Mouse (Mus musculus) MEL-GATA-1-ER (cell line): ENCODE measurements around the gene Unk.

Experiments
- DNase-seq: peaks from one replicate; pipeline ENCODE4 v3.0.0-alpha.2; 2012; ENCODE audit warnings: low read depth; ENCODE audit errors: extremely low read depth

Unk gene

DNA sequence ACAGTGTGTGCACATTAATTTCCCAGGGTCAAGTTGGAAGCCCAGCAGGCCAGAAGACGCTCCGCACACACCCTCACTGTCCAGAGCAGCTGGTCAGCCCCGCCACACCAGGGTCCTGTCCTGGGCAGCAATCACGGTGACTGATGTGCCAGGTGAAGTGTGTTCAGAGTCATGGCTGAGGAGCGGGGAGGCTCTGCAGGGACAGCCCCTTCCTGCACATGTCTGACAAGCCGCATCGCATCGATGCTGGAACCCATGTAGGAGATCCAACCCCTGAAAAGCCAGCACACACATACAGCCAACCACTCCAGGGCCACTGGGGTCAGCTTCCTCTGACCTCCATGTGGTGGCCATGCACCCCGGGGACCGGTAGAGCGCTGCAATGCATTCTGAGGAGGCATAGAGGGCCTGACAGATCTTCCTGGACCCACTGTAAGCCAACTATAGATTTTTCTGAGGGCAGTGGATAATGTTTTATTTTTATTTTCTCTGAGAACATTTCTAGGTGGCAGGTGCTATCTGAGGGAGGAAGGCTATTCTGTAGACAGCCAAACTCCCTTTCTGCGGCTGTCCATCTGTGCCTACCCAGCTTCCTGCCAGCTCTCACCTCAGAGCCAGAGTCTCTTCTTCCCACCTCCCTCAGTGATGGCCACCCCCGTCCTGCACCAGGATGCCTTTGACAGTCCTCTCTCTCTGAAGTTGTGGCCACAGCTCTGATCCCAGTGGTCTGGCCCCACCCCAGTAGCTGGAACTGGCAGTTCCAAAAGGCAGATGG, 31.7 kb downstream of the Unk start:
- no peak for DNase-seq

DNA sequence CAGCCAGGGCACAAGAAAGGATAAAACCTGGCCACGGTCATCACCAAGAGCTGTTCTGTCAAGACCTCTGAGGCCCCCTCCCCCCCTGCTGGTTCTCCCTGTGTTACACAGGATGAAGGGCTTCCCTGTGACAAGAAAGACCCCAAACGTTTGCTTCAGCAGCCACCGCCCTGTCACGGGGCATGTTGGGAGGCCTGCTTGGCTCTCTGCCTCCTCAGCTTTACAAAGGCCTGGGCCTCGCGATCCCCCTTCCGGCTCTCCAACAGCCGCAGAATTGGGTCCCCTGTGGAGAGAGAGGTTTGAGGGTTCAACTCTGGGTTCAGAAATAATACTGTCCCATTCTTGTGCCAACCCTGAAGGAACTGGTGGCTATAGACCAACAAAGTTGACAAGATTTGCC, 32.4 kb downstream of the Unk start:
- DNase-seq = no peak

DNA sequence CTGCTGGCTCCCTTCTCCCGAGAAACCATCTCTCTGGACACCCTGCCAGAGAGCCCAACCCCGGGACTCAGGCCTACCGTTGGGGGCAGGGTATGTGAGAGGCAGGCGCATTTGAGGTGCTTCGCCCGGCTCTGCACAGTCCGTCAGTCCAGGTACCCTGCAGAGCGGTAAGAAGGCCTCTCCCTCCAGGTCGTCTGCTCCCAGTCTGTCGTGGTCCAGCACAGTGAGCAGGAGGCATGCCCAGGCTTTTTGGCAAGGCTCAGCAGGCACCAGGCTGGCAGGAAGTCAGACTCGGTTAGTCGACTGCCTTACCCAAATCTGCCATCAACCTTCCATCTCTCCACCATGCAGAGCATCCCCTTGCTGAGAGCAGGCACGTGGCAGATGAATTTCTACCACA, 33.4 kb downstream of the Unk start:
- no peak for DNase-seq

DNA sequence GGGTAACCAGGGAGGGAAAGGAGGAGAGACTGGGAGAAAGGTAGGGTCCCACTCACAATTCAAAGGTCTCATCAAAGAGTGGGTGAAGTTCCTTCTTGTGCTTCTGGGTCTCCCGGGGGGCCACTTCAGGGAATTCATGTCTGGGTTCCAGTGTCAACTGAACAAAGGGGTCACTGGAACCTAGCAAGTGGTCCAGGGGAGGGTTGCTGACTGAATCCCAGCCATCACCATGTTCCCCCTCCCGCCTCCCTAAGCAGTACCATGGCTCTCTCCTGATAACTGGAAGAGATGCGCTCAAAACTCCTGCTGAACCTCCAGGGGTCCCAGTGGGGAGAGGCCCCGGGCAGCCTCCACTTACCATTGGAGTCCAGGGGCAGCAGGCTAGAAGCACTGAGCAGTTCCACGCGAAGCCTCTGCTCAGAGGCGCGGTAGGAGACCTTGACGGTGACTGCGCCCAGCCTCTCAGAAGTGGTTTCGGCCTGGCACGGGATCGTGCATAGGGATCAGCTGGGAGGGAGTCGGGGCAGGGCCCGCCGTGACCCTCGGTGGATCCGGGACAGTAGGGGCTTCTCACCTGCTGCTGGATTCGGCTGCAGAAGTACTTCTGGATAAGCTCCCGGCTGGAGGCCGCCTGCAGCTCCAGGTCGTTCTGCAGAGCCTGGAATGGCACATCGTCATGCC, 34.2 kb downstream of the Unk start:
- DNase-seq = no peak

DNA sequence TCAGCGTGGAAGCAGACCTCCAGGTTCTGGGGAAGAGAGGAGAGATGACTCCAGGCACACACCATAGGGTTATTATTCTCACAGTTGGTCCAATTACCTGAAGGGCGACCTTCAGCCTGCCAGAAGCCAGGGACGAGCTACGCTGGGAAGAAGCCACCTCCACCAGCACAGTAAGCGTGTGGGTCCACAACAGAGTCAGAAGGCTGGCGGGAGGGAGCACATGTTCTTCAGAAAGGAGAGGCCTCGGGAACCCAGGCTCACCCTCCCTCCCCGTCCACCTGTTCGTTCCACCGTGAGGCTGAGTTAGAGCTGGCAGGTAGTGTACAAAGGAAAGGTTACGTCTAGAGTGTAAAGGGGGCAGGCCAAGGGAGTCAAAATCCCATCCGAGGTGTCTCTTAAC, 35.2 kb downstream of the Unk start:
- DNase-seq = no peak

DNA sequence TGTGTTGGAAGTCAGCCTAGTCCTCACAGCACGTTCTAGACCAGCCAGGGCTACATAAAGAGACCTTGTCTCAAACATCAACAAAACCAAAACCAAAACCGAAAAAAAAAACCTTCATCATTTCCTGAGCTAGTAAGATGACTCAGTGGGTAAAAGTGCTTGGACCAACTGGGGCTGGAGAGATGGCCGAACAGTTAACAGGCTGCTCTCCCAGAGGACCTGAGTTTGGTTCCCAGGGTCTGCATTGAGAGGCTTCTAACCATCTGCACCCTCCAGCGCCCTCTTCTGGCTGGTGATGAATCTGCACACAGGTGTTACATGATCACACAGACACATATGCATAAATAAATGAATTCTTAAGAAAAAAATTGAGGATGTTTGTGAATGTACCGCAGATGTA, 41.4 kb downstream of the Unk start:
- DNase-seq = no peak

DNA sequence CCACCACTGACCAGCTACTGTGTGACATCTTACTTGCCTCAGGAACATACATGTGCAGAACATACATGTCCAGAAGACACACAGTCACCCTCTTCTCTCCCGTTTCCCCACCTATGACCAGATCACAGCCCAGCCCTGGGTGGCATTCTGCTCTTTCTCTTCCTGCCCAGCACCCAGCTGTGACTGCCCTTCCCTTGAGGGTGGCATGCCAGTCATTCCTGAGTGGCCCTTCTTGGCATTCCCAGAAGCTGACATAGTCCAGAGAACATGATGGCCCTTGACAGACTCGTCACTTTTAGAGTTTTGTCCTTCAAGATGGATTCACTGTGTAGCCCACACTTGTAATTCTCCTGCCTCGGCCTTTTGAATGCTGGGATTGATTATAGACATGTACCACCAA, 42.5 kb downstream of the Unk start:
- no peak for DNase-seq

DNA sequence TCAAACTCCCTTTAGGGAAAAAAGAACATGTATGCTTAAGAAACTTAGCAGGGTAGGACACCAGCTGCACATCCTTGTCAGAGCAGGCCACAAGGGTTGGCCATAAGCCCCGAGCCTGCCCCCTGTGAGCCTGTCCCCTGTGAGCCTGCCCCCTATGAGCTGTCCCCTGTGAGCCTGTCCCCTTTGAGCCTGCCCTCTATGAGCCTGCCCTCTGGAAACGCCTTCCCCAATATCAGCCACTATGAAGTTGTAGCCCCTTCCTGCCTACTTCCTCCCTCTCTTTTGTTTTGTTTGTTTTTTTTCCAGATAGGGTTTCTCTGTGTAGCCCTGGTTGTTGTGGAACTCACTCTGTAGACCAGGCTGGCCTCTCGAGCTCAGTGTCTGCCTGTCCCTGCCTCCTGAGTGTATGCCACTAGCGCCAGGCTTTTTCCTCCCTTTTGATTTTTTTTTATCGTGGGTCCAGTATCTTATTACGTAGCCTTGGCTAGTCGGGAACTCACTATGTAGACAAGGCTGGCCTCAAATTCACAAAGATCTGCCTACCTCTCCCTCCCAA, 44.4 kb downstream of the Unk start:
- no peak for DNase-seq

DNA sequence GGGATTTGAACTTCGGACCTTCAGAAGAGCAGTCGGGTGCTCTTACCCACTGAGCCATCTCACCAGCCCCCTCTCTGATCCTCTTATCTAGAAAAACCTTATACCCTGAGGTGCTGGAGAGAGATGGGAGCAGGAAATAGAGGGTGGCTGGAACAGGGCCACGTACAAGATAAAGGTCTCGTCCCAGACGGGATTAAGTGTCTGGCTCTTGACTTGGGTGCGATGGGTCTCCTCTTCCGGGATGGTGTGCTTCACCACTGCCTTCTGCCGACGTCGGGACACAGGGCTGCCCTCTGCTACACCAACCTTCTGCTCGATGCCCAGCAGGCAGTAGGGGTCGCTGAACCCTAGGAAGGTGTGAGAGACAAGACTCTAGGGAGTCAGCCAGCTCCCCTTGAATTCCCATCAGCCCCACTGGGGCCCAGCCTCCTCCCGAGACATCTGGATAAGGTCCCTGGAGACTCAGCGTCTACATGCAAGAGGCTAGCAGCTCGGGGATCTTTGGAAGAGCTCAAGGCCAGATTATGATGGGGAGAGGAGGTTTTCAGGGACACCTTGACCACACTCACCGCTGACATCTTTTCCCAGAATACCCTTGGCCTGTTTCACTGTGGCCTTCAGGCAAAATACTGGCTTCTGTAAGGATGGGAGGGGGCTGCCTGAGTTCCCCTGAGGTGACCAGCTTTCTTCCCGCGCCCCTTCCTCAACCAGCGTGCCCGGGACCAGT, 45.6 kb downstream of the Unk start:
- peak; percentile 95 for DNase-seq

DNA sequence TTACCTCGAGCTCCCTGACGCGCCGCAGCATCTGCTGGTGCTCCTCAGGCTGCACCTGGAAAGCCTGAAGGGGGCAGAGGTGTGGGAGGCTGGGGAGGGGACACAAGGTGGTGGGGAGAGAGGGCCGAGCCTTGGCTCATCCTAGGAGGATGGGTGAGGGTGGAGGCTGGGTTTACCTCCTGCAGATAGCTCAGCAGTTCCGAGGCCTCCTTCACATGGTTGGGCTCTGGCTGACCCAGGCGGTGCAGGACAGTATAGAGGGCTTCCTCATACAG, 46.1 kb downstream of the Unk start:
- no peak for DNase-seq

DNA sequence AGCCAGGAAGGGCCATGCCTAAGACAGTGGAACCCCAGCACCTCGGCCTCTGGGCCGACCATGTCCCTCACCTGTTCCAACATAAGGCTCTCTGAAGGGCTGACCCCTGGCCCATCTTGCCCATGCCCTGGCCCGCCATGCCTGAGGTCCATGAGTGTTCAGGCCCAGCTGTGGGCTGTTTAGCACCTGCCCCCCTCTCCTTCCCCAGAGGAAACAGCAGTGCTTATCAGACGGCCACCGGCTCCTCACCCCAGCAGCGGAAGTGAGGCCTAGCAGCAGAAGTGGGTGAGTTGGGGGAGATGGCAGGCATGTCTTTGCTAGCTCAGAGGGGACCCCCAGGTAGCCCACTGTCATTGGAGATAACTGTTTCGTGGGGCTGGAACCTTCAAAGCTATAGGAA, 46.7 kb downstream of the Unk start:
- DNase-seq = no peak

DNA sequence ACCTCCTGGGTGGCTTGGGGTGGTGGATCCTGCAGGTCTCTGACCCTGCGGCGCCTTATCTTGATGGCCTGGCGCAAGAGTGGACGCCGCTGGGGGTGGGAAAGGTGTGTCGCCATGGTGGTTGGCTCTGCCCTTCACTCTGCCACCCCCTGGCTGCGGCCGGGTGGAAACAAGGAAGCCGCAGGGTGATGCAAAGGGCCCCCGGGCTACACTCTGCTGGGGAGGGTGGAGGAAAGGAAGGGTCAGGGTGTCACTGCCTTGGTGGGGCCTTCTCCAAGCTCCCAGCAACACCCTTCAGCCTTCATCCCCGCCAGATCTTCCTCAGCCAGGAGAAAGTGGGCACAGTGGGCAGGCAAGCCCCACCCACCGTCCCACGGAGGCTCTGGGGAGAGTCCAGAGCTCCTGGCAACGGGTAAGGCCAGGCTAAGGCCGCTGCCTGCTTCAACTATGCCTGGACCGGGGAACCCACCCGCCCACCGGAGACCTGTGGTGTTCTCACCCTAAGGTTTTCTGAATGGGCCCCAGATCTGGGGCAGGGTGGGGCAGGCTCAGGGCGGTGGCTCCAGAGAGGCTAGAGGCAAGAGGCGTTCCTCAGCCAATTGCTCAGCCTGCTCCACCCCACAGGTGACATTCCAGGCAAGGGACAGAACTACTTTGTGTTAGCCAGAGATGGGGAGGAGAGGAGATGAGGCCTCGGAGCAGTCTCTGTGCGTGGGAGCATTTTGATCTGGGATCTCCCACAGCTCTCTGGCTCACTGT, 47.5 kb downstream of the Unk start, which contains the start of gene Unc13d:
Gene Unc13d (minus strand): TSS at position 516 of the 759 bp plus-strand sequence.
- DNase-seq = no peak

DNA sequence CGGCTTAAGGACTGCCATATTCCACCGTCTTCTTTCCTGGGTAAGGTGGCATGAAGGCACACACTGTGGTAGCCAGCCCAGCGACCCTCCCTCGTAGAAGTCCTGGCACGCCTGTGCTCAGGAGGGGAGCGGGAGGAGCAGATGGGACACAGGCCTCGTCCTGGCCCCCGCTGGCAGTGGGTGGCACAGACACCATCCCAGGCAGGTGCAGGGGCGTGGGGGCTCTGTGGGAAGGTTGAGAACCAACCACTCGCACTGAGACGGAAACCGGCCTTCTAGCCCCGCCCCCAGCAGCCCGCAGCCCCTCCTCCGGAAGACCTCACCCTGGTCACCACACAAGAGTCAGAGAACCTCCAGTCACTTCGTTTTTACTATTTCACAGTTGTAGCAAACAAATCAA, 48.1 kb downstream of the Unk start:
- no peak for DNase-seq

DNA sequence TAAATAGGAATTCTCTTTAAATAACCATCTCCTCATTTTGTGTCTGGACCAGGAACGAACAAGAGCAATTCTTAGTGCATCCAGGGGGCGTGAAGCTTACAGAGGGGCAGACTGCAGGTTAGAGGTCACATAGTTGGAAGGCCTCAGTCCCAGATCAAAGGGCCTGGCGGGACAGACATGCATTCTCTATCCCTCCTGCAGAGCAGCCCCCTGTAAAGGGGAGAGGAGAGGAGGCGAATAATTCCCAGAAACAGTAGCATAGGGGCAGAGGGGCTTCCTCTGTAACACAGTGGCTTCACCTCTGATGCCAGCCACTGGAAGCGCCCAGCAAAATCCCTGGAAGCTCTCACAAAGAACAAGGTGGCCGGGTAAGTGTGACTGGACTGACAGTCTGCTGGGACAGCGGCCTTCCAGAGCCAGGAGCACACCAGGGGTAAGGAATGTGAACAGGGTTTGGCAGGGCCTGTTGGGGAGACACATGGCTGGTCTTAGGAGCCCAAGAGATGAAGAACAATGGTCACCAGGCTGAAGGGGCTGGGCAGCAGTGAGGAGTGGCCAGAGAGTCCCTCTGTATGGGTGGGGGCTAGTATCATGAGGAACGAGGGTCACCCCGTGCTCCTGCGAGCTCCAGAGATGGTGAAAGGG, 48.7 kb downstream of the Unk start:
- DNase-seq = no peak

DNA sequence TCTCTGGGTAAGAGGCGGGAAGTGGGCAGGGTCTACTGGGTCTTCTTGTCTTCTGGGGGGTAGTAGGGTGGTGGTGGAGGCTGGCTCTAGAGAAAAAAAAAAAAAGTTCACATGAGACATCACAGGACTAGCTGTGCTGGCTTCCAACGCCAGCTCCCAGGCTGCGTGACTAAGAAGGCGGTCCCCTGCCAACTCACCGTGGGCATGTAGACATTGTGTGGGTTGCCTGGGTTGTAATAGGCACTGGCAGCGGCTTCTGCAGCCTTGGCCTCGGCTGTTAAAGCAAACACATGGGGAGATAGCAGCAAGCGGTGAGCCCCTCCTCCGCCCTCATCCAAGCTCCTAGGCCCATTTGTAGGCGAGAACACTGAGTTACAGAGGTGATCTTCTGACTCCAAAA, 49.4 kb downstream of the Unk start:
- DNase-seq = no peak

DNA sequence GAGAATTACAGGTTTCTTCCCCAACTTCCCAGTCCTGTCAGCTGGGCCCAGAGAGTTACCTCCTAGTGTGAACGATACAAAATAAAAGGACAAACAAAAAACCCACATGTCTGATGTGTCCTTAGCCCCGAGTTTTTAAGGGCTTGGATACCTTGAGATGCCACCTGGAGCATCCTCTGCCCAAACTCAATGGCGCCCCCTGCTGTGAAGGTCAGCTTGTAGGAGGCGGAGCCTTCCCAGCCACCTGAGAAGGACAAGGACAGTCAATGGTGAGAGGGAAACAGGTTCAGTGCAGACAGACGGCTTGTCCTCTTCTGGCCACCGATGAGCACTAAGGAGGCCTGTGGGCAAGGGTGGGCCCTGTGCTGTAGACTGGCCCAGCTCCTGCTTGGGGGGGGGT, 51.0 kb downstream of the Unk start:
- no peak for DNase-seq

DNA sequence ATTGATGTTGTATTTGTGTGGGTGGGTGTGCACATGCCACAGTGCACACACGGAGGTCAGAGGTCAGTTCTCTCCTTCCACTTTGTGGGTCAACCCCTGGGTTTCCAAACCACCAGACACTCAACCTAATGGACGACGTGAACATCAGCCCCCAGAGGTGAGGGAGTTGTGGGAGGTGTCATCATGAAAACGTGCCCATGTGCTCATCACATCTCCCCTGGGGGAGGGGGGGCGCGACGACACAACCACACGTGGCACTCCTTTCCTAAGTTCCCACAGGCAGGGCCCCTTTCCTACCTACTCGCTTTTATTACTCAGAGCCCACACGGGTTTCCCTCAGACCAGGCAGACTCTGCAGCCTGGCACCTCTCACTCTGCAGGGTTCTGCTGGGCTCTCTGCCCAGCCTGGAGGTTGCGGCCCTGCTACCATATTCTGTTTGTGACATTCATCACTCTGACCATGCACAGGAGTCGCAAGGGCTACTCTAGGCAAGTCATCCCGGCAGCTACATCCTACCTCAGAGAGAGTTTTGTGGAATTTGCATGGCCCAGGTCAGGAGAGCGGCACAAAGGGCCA, 53.1 kb downstream of the Unk start:
- DNase-seq = no peak

DNA sequence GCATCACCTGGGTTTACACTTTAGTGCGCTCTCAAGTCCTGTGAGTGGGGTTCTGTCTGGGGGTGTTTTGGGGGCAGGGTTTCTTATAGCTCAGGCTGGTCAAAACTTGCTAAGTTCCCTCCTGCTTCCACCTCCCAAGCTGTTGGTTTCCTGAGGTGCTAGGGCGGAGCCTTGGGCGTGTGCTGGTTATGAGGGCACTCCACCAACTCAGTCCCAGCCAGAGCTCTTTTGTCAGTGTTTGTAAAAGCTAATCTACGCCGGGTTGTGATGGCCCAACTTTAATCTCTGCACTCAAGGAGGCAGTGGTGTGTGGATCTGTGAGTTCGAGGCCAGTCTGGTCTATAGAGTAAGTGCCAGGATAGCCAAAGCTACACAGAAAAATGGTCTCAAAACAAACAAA, 54.0 kb downstream of the Unk start:
- no peak for DNase-seq

DNA sequence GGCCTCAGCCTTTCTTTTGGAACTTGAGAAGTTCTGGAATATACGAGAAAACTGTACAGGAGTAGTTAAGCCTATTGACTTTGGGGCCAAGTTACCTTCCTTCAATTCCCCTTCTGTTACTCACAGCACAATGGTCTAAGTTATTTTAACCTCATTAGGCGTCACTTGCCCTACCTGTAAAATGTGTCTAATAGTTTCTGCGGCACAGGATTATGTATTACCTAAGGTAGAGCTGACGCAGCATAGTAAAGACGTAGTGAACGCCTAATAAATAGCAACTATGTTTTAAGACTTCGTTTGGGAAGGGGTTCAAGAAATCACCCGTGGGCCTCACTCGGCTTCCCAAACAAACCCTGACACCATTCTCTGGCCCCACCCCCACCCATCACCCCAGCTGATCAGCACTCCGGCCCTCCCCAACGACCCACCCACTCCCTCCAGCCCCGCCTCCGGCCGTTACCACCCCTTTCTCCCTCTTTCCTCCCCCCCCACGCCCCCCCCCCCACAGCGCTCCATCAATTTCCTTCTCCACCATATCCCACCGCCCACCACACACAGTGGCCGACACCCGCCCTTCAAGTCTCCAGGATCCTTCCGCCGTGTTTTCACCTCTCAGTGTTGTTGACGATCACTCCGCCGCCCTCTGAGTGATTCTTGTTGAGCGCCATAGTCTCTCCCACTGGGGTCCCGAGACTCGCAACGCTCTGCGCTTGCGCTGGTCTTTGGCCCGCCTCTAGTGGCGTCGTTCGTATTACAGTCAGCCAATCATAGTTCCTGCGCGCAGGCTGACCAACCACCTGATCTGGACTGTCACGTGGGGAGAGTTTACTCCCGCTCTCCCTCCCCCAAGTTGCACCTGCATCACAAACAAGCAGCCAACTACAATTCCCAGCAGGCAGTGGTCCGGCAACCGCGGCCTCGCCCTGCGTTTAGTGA, 56.4 kb downstream of the Unk start, which contains the start of gene Wbp2:
Gene Wbp2 (minus strand): TSS at position 738 of the 936 bp plus-strand sequence.
- DNase-seq = peak; percentile 99
